In genomic region chr12:3806271-3806684, GRCm38 (mm10) we compare ENCODE assay signal across 8 mouse cellular contexts. TPM values are rescaled to one million over a fixed set of nuclear protein-coding genes. Genes with fewer than 3 reads are reported as not detected.
DNase-seq lines count a peak whose midpoint lies in the region; ATAC-seq and TF ChIP-seq lines count a peak whose summit lies in the region.

No protein-coding gene starts in this region.

- peak overlapping the region; percentile 76 for H3K4me2 ChIP-seq in neural tube, embryonic 13.5 days

- no peak for TF ChIP-seq POLR2A in heart, adult 2 months (IDR thresholded peaks at IDR 0.05; ENCODE audit: insufficient read depth, low read depth, low read length)
- TF ChIP-seq POLR2A in testis, adult 2 months (IDR thresholded peaks at IDR 0.05; ENCODE audit: control insufficient read depth, low read depth, low read length) = no peak

- H3K27me3 ChIP-seq in heart, adult 2 months (ENCODE audit: control insufficient read depth, insufficient read depth, low read length) = no peaks in the 10 kb centered on the region
- no peaks in the 10 kb centered on the region; the same call in 1 of the 2 replicates for H3K27me3 ChIP-seq in neural tube, embryonic 13.5 days
- H3K27me3 ChIP-seq in testis, adult 2 months (ENCODE audit: control insufficient read depth, insufficient read depth, low read length) = no peaks in the 10 kb centered on the region; the same call in 1 of the 2 replicates

- TF ChIP-seq EP300 in heart, adult 2 months (IDR thresholded peaks at IDR 0.05; ENCODE audit: insufficient read depth, low read depth, low read length) = 0 out of 2 replicates have a peak, but pooled peaks have one; percentile 41

- DNase-seq in 3134 (ENCODE audit: extremely low read depth, insufficient read length, low spot score) = peak; percentile 75
- peak; percentile 84 for DNase-seq in embryo, embryonic 10 days (ENCODE audit: low spot score)
- peak; percentile 87 to 88 for DNase-seq in heart, adult 2 months
- peak; percentile 64 for DNase-seq in kidney, adult 11 months
- peak; percentile 80 to 85 for DNase-seq in lung, adult 18-20 months

- H3K4me1 ChIP-seq in heart, adult 2 months (ENCODE audit: control insufficient read depth, insufficient read depth, low read length) = peaks cover 19% of the 10 kb centered on the region
- H3K4me1 ChIP-seq in neural tube, embryonic 13.5 days (replicated peaks) = peaks cover 41% of the 10 kb centered on the region
- peaks cover 16% of the 10 kb centered on the region for H3K4me1 ChIP-seq in testis, adult 2 months (ENCODE audit: control insufficient read depth, insufficient read depth, low read length)

- peak overlapping the region; percentile 93 for H3K27ac ChIP-seq in heart, adult 2 months
- H3K27ac ChIP-seq in neural tube, embryonic 13.5 days (replicated peaks) = peak overlapping the region; percentile 94
- no peak overlapping the region for H3K27ac ChIP-seq in testis, adult 2 months (ENCODE audit: control insufficient read depth, insufficient read depth, low read depth, low read length)

- H3K79me2 ChIP-seq in heart, adult 2 months (replicated peaks; ENCODE audit: control insufficient read depth, insufficient read depth, low read length) = no peaks in the 10 kb centered on the region

- no peaks in the 10 kb centered on the region for H3K9me3 ChIP-seq in neural tube, embryonic 13.5 days

- ATAC-seq in activated CD4-positive, CD25-positive, alpha-beta regulatory T cell, adult 4 months = peak; percentile 90
- peak; percentile 81 for ATAC-seq in neural tube, embryonic 13.5 days (ENCODE audit: low read depth)

- intact Hi-C loops in heart, adult 2 months (cut with DNase I) = loop anchor here (5.0 kb wide), 1 partner anchor 66 kb away; no protein-coding TSS in a partner anchor

- TF ChIP-seq CTCF in heart, adult 2 months (IDR thresholded peaks at IDR 0.05) = peak; percentile 81
- TF ChIP-seq CTCF in testis, adult 2 months (IDR thresholded peaks at IDR 0.05; ENCODE audit: control insufficient read depth, insufficient read depth, insufficient replicate concordance, low read depth, low read length) = peak; percentile 47; the same call in 1 of the 2 replicates

- WGBS in heart, adult 2 months = 1% methylated on average over 33 of the region's 41 CpGs
- under 1% methylated on average over 21 of the region's 41 CpGs for WGBS in neural tube, embryonic 13.5 days

- H3K4me3 ChIP-seq in heart, adult 2 months = peak overlapping the region; percentile 77
- H3K4me3 ChIP-seq in neural tube, embryonic 13.5 days = peak overlapping the region; percentile 90
- H3K4me3 ChIP-seq in testis, adult 2 months (ENCODE audit: control insufficient read depth, low read depth, low read length) = peak overlapping the region; percentile 84

- no peaks in the 10 kb centered on the region for H3K36me3 ChIP-seq in heart, adult 2 months (ENCODE audit: control insufficient read depth, insufficient read depth, low read length)
- H3K36me3 ChIP-seq in neural tube, embryonic 13.5 days = no peaks in the 10 kb centered on the region
- H3K36me3 ChIP-seq in testis, adult 2 months (ENCODE audit: control insufficient read depth, insufficient read depth, low read length) = no peaks in the 10 kb centered on the region

- peak overlapping the region; percentile 97 for H3K9ac ChIP-seq in heart, adult 2 months (ENCODE audit: low read depth, low read length)
- peak overlapping the region; percentile 94 for H3K9ac ChIP-seq in neural tube, embryonic 13.5 days

RNA-seq across cellular contexts. Expression of gene Dnmt3a, which starts 0.5 kb away (rescaled TPM):
- polyA plus RNA-seq in activated CD4-positive, CD25-positive, alpha-beta regulatory T cell, adult 4 months (2017; shearing (Covaris generic)) = 10 to 100 TPM; 17.9 to 22.9 TPM
- 10 to 100 TPM; 50.9 to 56.0 TPM for total RNA-seq in heart, adult 2 months (2021)
- 13.6 and 22.4 TPM in 2 replicates for polyA plus RNA-seq in heart, adult 2 months (2012; rRNA removed)
- 95.7 and 118 TPM in 2 replicates for polyA plus RNA-seq in neural tube, embryonic 13.5 days (2015; fragmentation: Nextera tagmentation; extraction: Ambion mirVana)
- polyA plus RNA-seq in testis, adult 2 months (2012; rRNA removed) = 7.0 and 7.2 TPM in 2 replicates
